Mouse (Mus musculus) MEL (cell line): ENCODE data around the gene S1pr4. TPM values are rescaled to one million over a fixed set of nuclear protein-coding genes. Genes with fewer than 3 reads are reported as not detected.
A peak's percentile ranks its signal among the peaks of the same experiment; 100 is the strongest.

Experiments used
- DNase-seq: peaks from one replicate; pipeline ENCODE4 v3.0.0; 2011; ENCODE audit warnings: low read depth, low spot score
- H3K27ac ChIP-seq: 2 replicates; pipeline ENCODE4 v1.5.1; 2012; ENCODE audit warnings: low read depth, mild to moderate bottlenecking, control low read depth, low read length, moderate library complexity; ENCODE audit not compliant: control insufficient read depth
- H3K27me3 ChIP-seq, 2 experiments: fragments of 150-350 bp in 1 of 2; sonication (generic) in 1 of 2; 2 replicates each; pipeline ENCODE4 v1.6.1; 2012; ENCODE audit warnings: low read length in 2 of 2, mild to moderate bottlenecking in 2 of 2, improper control_type of control experiment in 1 of 2, moderate library complexity in 1 of 2; ENCODE audit not compliant: insufficient read depth in 2 of 2, control insufficient read depth in 1 of 2
- H3K36me3 ChIP-seq, 2 experiments: 2 replicates each; pipeline ENCODE4 v1.6.1; 2012 to 2014; ENCODE audit warnings: low read length in 2 of 2, improper control_type of control experiment in 1 of 2, inconsistent platforms in 1 of 2, mild to moderate bottlenecking in 1 of 2; ENCODE audit not compliant: insufficient read depth in 2 of 2, control insufficient read depth in 1 of 2
- H3K4me1 ChIP-seq, 2 experiments: fragments of 150-350 bp in 1 of 2; sonication (generic) in 1 of 2; 2 replicates each; pipeline ENCODE4 v1.6.1; 2012; ENCODE audit warnings: low read length in 2 of 2, improper control_type of control experiment in 1 of 2, mild to moderate bottlenecking in 1 of 2; ENCODE audit not compliant: insufficient read depth in 2 of 2, control insufficient read depth in 1 of 2
- H3K4me3 ChIP-seq, 2 experiments: fragments of 150-350 bp in 1 of 2; sonication (generic) in 1 of 2; 2 replicates each; pipeline ENCODE4 v1.5.1; 2012; ENCODE audit warnings: low read depth in 2 of 2, low read length in 2 of 2, mild to moderate bottlenecking in 2 of 2, moderate library complexity in 2 of 2, control low read depth in 1 of 2, improper control_type of control experiment in 1 of 2; ENCODE audit not compliant: control insufficient read depth in 1 of 2, insufficient read depth in 1 of 2
- H3K79me2 ChIP-seq: 2 replicates; pipeline ENCODE4 v1.6.1; 2012; ENCODE audit warnings: mild to moderate bottlenecking, low read length, moderate library complexity; ENCODE audit not compliant: control insufficient read depth, poor library complexity, insufficient read depth
- H3K9ac ChIP-seq: 2 replicates; pipeline ENCODE4 v1.6.1; 2012; ENCODE audit warnings: low read depth, mild to moderate bottlenecking, control low read depth, low read length, moderate library complexity; ENCODE audit not compliant: control insufficient read depth, poor library complexity, severe bottlenecking
- H3K9me3 ChIP-seq: fragments of 150-350 bp; sonication (generic); replicated peaks from 2 replicates; pipeline ENCODE4 v1.6.1; 2012; ENCODE audit warnings: mild to moderate bottlenecking, low read length, improper control_type of control experiment, moderate library complexity; ENCODE audit not compliant: insufficient read depth
- CHD2 ChIP-seq: IDR thresholded peaks from 2 replicates; pipeline ENCODE4 v1.6.1; 2011; ENCODE audit warnings: low read length, improper control_type of control experiment
- CTCF ChIP-seq, 3 experiments: IDR thresholded peaks in 2 of 3; conservative IDR thresholded peaks in 1 of 3; 2 replicates each; pipeline ENCODE4 v1.5.1; 2011 to 2012; ENCODE audit warnings: low read length in 3 of 3, low read depth in 2 of 3, mild to moderate bottlenecking in 2 of 3, improper control_type of control experiment in 1 of 3, inconsistent platforms in 1 of 3, mixed read lengths in 1 of 3, moderate library complexity in 1 of 3; ENCODE audit not compliant: control insufficient read depth in 1 of 3, insufficient read depth in 1 of 3, poor library complexity in 1 of 3, severe bottlenecking in 1 of 3
- ELF1 ChIP-seq: IDR thresholded peaks from 2 replicates; pipeline ENCODE4 v1.6.1; 2014; ENCODE audit warnings: low read depth, mild to moderate bottlenecking, inconsistent platforms, low read length, improper control_type of control experiment, moderate library complexity
- EP300 ChIP-seq, 2 experiments: IDR thresholded peaks; 2 replicates each; pipeline ENCODE4 v1.6.1; 2011; ENCODE audit warnings: improper control_type of control experiment in 2 of 2, low read length in 2 of 2, low read depth in 1 of 2, mild to moderate bottlenecking in 1 of 2
- ETS1 ChIP-seq: IDR thresholded peaks from 2 replicates; pipeline ENCODE4 v1.6.1; 2012; ENCODE audit warnings: low read depth, mild to moderate bottlenecking, inconsistent platforms, low read length, improper control_type of control experiment, moderate library complexity
- GABPA ChIP-seq: IDR thresholded peaks from 2 replicates; pipeline ENCODE4 v1.6.1; 2012; ENCODE audit warnings: low read depth, mild to moderate bottlenecking, inconsistent platforms, low read length, improper control_type of control experiment, moderate library complexity
- JUND ChIP-seq: IDR thresholded peaks from 2 replicates; pipeline ENCODE4 v1.6.1; 2011; ENCODE audit warnings: low read depth, mild to moderate bottlenecking, improper control_type of control experiment, low read length
- KAT2A ChIP-seq: conservative IDR thresholded peaks from 2 replicates; pipeline ENCODE4 v1.6.1; 2012; ENCODE audit warnings: low read depth, low read length, improper control_type of control experiment, inconsistent platforms
- MXI1 ChIP-seq: IDR thresholded peaks from 2 replicates; pipeline ENCODE4 v1.6.1; 2011; ENCODE audit warnings: mild to moderate bottlenecking, low read depth, low read length, improper control_type of control experiment
- MYC ChIP-seq: IDR thresholded peaks from 2 replicates; pipeline ENCODE4 v1.6.1; 2011; ENCODE audit warnings: low read depth, mild to moderate bottlenecking, low read length, improper control_type of control experiment, moderate library complexity
- NELFE ChIP-seq: IDR thresholded peaks from 2 replicates; pipeline ENCODE4 v1.6.1; 2011; ENCODE audit warnings: low read depth, low read length, improper control_type of control experiment
- POLR2A ChIP-seq, 2 experiments: IDR thresholded peaks; 2 replicates each; pipeline ENCODE4 v1.6.1; 2011 to 2012; ENCODE audit warnings: low read length in 2 of 2, mild to moderate bottlenecking in 2 of 2, control low read depth in 1 of 2, improper control_type of control experiment in 1 of 2, low read depth in 1 of 2, moderate library complexity in 1 of 2; ENCODE audit not compliant: control insufficient read depth in 1 of 2, insufficient read depth in 1 of 2, poor library complexity in 1 of 2
- TCF12 ChIP-seq: IDR thresholded peaks from 2 replicates; pipeline ENCODE4 v1.6.1; 2014; ENCODE audit warnings: low read depth, mild to moderate bottlenecking, inconsistent platforms, low read length, improper control_type of control experiment, moderate library complexity
- UBTF ChIP-seq: IDR thresholded peaks from 2 replicates; pipeline ENCODE4 v1.6.1; 2012; ENCODE audit warnings: low read depth, mild to moderate bottlenecking, inconsistent platforms, low read length, improper control_type of control experiment, moderate library complexity, borderline replicate concordance; ENCODE audit not compliant: insufficient read depth
- ZC3H11A ChIP-seq: IDR thresholded peaks from 2 replicates; pipeline ENCODE4 v1.6.1; 2012; ENCODE audit warnings: low read depth, mild to moderate bottlenecking, inconsistent platforms, low read length, improper control_type of control experiment
- ZKSCAN1 ChIP-seq: IDR thresholded peaks from 2 replicates; pipeline ENCODE4 v1.6.1; 2012; ENCODE audit warnings: low read depth, mild to moderate bottlenecking, inconsistent platforms, low read length, improper control_type of control experiment, moderate library complexity
- ZMIZ1 ChIP-seq: IDR thresholded peaks from 2 replicates; pipeline ENCODE4 v1.6.1; 2012; ENCODE audit warnings: low read depth, mild to moderate bottlenecking, inconsistent platforms, low read length, improper control_type of control experiment, moderate library complexity
- polyA plus RNA-seq, 2 experiments: library from polyadenylated mRNA; stranded (reverse) in 1 of 2; unstranded in 1 of 2; fragments of >175 nt in 1 of 2; fragments of >200 nt in 1 of 2; gene quantifications; 2 replicates each; pipeline versions ENCODE4 v1.2.1 to v1.2.4; 2012; ENCODE audit warnings: low replicate concordance in 2 of 2, low read depth in 1 of 2; ENCODE audit not compliant: insufficient read length in 2 of 2, insufficient read depth in 1 of 2, missing spikeins in 1 of 2
- total RNA-seq: library from RNA; depleted of rRNA; stranded (reverse); fragments of 300-350 nt; gene quantifications from 2 replicates; pipeline ENCODE4 v1.2.3, GENCODE M21; 2012

S1pr4 gene
- total and polyA plus RNA-seq, 3 experiments, result 1.6 to 2.1 TPM; not detected in 1

GRCm38 (mm10) chr10:81545161-81545747 is 45.3 kb upstream of the S1pr4 start, which contains the start of gene Gna11 (continued):
- TF ChIP-seq KAT2A (peak; percentile 54; the same call in 1 of the 2 replicates), GABPA (no peak), ELF1 (peak; percentile 65; the same call in 1 of the 2 replicates), ZKSCAN1 (peak; percentile 92)

- no peaks in the 10 kb centered on the region for H3K9me3 ChIP-seq
- peak overlapping the region; percentile 93 for H3K9ac ChIP-seq
- peaks cover 10 to 15% of the 10 kb centered on the region in 2 experiments for H3K4me1 ChIP-seq
- no peaks in the 10 kb centered on the region for H3K27me3 ChIP-seq
- TF ChIP-seq TCF12 (no peak), MYC (no peak), UBTF (no peak), CTCF (IDR thresholded peaks at IDR 0.05 in 2 of 3, conservative IDR thresholded peaks at IDR 0.05 in 1 of 3; ENCODE audit: control insufficient read depth in 1 of 3, insufficient read depth in 1 of 3, low read depth in 2 of 3, low read length in 3 of 3, poor library complexity in 1 of 3, severe bottlenecking in 1 of 3) (0 out of 6 replicates have a peak, but pooled peaks of 1 of the 3 experiments have one; percentile 1), EP300 (IDR thresholded peaks at IDR 0.05; ENCODE audit: low read depth in 1 of 2, low read length in 2 of 2) (no peak), ETS1 (no peak), ZMIZ1 (peak; percentile 10; the same call in 1 of the 2 replicates), NELFE (peak; percentile 12), ZC3H11A (no peak), POLR2A (IDR thresholded peaks at IDR 0.05; ENCODE audit: control insufficient read depth in 1 of 2, insufficient read depth in 1 of 2, low read depth in 1 of 2, low read length in 2 of 2, poor library complexity in 1 of 2) (peak; percentile 65 to 92; a peak in 3 of 4 replicates), MXI1 (peak; percentile 25; the same call in 1 of the 2 replicates)
- TF ChIP-seq, all 39 proteins: peak for 5
- H3K27ac ChIP-seq, result peak overlapping the region; percentile 51
- DNase-seq, result no peak
- peaks cover 0 to 8% of the 10 kb centered on the region in 2 experiments; a peak in 3 of 4 replicates for H3K36me3 ChIP-seq
- H3K4me3 ChIP-seq, result peak overlapping the region; percentile 91
- peaks cover 48% of the 10 kb centered on the region for H3K79me2 ChIP-seq
These were observed 44.6 kb upstream of the S1pr4 start for GRCm38 (mm10) chr10:81544296-81545160.

- TF ChIP-seq JUND, result no peak
- no peak for TF ChIP-seq ZMIZ1
- TF ChIP-seq KAT2A, result no peak
- no peak for TF ChIP-seq CHD2
- H3K9me3 ChIP-seq, result no peaks in the 10 kb centered on the region
- peaks cover 10 to 15% of the 10 kb centered on the region in 2 experiments for H3K4me1 ChIP-seq
- H3K79me2 ChIP-seq, result peaks cover 56% of the 10 kb centered on the region
- H3K27ac ChIP-seq, result no peak overlapping the region
- no peak for DNase-seq
- peak overlapping the region; percentile 91 for H3K4me3 ChIP-seq
- peaks cover 0 to 8% of the 10 kb centered on the region in 2 experiments; a peak in 3 of 4 replicates for H3K36me3 ChIP-seq
- peak overlapping the region; percentile 93 for H3K9ac ChIP-seq
- no peaks in the 10 kb centered on the region for H3K27me3 ChIP-seq
These were observed 43.7 kb upstream of the S1pr4 start for GRCm38 (mm10) chr10:81543633-81544032.
